Comparison of ENCODE assay signal across 22 mouse cellular contexts in the genomic region with DNA sequence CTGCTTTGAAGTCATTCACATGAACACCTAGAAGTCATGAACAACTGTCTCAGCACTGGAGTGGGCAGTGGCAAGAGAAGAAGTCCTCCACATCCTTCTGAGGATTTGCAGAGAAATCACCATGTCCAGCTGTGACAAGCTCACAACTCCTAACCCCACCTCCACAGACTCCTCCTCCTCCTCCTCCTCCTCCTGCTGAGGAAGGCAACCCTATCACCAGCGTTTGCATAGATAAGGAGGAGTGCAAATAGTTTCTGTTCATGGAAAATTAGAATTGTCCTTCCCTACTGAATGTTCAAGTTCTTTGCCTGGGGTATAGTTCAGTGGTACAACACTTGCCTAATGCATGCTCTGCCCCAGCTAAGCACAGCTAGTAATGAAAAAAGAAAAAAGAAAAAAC.
"Had no signal": no experiment of that assay in that cellular context is flagged by ENCODE, and none has a peak within 500 bp of the region (broad histone marks: within the 10 kb centered on the region; RNA-seq: fewer than 3 reads in every experiment).

No protein-coding gene starts in this region.

- DNase-seq: kidney, adult 18-20 months; kidney, postnatal 25 days; layer of hippocampus, adult 9-11 months; left cerebral cortex, postnatal 4 days; lung, adult 2 months; lung, postnatal 14 days; lung, postnatal 4 days; right cerebral cortex, adult 18-20 months; right cerebral cortex, postnatal 14 days; right cerebral cortex, postnatal 4 days; thymus, postnatal 25 days had no signal

- H3K27me3 ChIP-seq: limb, embryonic 12.5 days; limb, embryonic 15.5 days; midbrain, embryonic 12.5 days; midbrain, embryonic 15.5 days; neural tube, embryonic 12.5 days; neural tube, embryonic 15.5 days; stomach, embryonic 15.5 days had no signal

- H3K4me2 ChIP-seq: limb, embryonic 12.5 days; limb, embryonic 15.5 days; midbrain, embryonic 12.5 days; midbrain, embryonic 15.5 days; neural tube, embryonic 12.5 days; neural tube, embryonic 15.5 days; stomach, embryonic 15.5 days had no signal

- ATAC-seq: inflammation-experienced regulatory T-cells, adult 6 months; intestine, embryonic 16.5 days; midbrain, embryonic 15.5 days had no signal

- H3K9me3 ChIP-seq: limb, embryonic 12.5 days; limb, embryonic 15.5 days; midbrain, embryonic 12.5 days; midbrain, embryonic 15.5 days; neural tube, embryonic 12.5 days; neural tube, embryonic 15.5 days; stomach, embryonic 15.5 days had no signal

- H3K4me1 ChIP-seq: limb, embryonic 12.5 days; limb, embryonic 15.5 days; midbrain, embryonic 12.5 days; midbrain, embryonic 15.5 days; neural tube, embryonic 12.5 days; neural tube, embryonic 15.5 days; stomach, embryonic 15.5 days had no signal

- H3K27ac ChIP-seq: kidney, postnatal 0 days; layer of hippocampus, adult 2 months; limb, embryonic 12.5 days; limb, embryonic 15.5 days; midbrain, embryonic 12.5 days; midbrain, embryonic 15.5 days; neural tube, embryonic 12.5 days; neural tube, embryonic 15.5 days; stomach, embryonic 15.5 days had no signal

- H3K36me3 ChIP-seq: limb, embryonic 12.5 days; limb, embryonic 15.5 days; midbrain, embryonic 12.5 days; midbrain, embryonic 15.5 days; neural tube, embryonic 12.5 days; neural tube, embryonic 15.5 days; stomach, embryonic 15.5 days had no signal

- H3K4me3 ChIP-seq: layer of hippocampus, adult 2 months; limb, embryonic 12.5 days; limb, embryonic 15.5 days; midbrain, embryonic 12.5 days; midbrain, embryonic 15.5 days; neural tube, embryonic 12.5 days; neural tube, embryonic 15.5 days; stomach, embryonic 15.5 days had no signal

- H3K9ac ChIP-seq: limb, embryonic 12.5 days; limb, embryonic 15.5 days; midbrain, embryonic 12.5 days; midbrain, embryonic 15.5 days; neural tube, embryonic 12.5 days; neural tube, embryonic 15.5 days; stomach, embryonic 15.5 days had no signal
